Mouse (Mus musculus) embryonic facial prominence, embryonic 10.5 days (tissue): ENCODE data around the gene Rsl24d1. TPM values are rescaled to one million over a fixed set of nuclear protein-coding genes. Genes with fewer than 3 reads are reported as not detected.
A peak's percentile ranks its signal among the peaks of the same experiment; 100 is the strongest.
"Not testable (repeated sequence)": the region's sequence is repeated elsewhere in the genome, so short reads cannot be mapped to it uniquely, and the experiment has no call there.

Experiments
- DNase-seq: peaks from one replicate; pipeline ENCODE4 v3.0.0-alpha.2; 2017; ENCODE audit warnings: low spot score
- H3K27ac ChIP-seq: fragments of 300-500 bp; sonication (generic); replicated peaks from 2 replicates; pipeline ENCODE4 v1.5.1; 2016; ENCODE audit warnings: mild to moderate bottlenecking
- H3K27me3 ChIP-seq: fragments of 300-500 bp; sonication (generic); replicated peaks from 2 replicates; pipeline ENCODE4 v1.6.1; 2016; ENCODE audit warnings: low read depth, mild to moderate bottlenecking; ENCODE audit not compliant: poor library complexity, severe bottlenecking
- H3K36me3 ChIP-seq: fragments of 300-500 bp; sonication (generic); replicated peaks from 2 replicates; pipeline ENCODE4 v1.6.1; 2016; ENCODE audit warnings: mild to moderate bottlenecking, moderate library complexity
- H3K4me1 ChIP-seq: fragments of 300-500 bp; sonication (generic); 2 replicates; pipeline ENCODE4 v1.6.1; 2016
- H3K4me3 ChIP-seq: fragments of 300-500 bp; sonication (generic); 2 replicates; pipeline ENCODE4 v1.5.1; 2016; ENCODE audit warnings: mild to moderate bottlenecking, moderate library complexity
- H3K9me3 ChIP-seq: fragments of 300-500 bp; sonication (generic); 2 replicates; pipeline ENCODE4 v1.6.1; 2016; ENCODE audit warnings: mild to moderate bottlenecking
- WGBS: fragments of 180-500 bp; shearing (Covaris S2); methylation state at CpG from one replicate; pipeline ENCODE4 v1.1.7; 2016; 5-methylcytosine and 5-hydroxymethylcytosine counted together
- polyA plus RNA-seq: library from polyadenylated mRNA; unstranded; fragments of >200 nt; fragmentation: Nextera tagmentation; extraction: Ambion mirVana; gene quantifications from 2 replicates; pipeline ENCODE4 v1.2.1, GENCODE M21; 2016

Rsl24d1 gene
- polyA plus RNA-seq, 1 experiment from 2014 or later: 162 TPM

DNA sequence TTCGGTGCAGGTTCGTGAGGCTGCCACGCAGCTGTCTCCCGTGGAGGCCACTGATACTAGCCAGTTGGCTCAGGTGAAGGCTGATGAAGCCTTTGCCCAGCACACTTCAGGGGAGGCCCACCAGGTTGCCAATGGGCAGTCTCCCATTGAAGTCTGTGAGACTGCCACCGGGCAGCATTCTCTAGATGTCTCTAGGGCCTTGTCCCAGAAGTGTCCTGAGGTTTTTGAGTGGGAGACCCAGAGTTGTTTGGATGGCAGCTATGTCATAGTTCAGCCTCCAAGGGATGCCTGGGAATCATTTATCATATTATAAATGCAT is 9.4 kb upstream of the Rsl24d1 start:
- peak overlapping the region; percentile 83; the same call in 1 of the 2 replicates for H3K27ac ChIP-seq
- peaks cover 12% of the 10 kb centered on the region for H3K4me1 ChIP-seq
- WGBS: 50% methylated on average over 5 of the region's 5 CpGs
- H3K4me3 ChIP-seq: peak overlapping the region; percentile 64
- no peaks in the 10 kb centered on the region for H3K9me3 ChIP-seq
- peaks cover 57% of the 10 kb centered on the region for H3K27me3 ChIP-seq
- DNase-seq: no peak
- H3K36me3 ChIP-seq: no peaks in the 10 kb centered on the region

DNA sequence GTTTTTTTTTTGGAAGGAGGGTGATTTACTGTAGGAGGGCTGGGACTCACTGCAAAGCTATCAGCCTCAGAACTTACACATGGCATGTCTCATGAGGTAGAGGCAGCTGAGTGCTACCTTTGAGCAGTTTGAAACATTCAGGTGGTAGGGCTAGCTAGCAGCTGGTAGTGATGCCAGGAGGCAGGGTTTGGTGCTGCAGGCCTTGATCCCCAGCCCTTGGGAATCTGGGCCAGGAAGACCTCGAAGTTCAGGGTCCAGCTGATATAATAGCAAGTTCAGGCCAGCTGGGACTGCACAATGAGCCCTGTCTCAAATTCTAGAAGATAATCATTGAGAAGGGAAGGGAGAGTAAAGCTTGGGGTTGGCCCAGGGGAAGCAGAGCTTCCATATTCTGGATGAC is 8.1 kb upstream of the Rsl24d1 start:
- no peak overlapping the region for H3K27ac ChIP-seq
- no peaks in the 10 kb centered on the region for H3K9me3 ChIP-seq
- WGBS: 60% methylated on average over 1 of the region's 1 CpGs
- H3K36me3 ChIP-seq: no peaks in the 10 kb centered on the region
- no peak for DNase-seq
- no peak overlapping the region for H3K4me3 ChIP-seq
- peaks cover 12% of the 10 kb centered on the region for H3K4me1 ChIP-seq
- H3K27me3 ChIP-seq: peaks cover 57% of the 10 kb centered on the region

- H3K27me3 ChIP-seq: peaks cover 57% of the 10 kb centered on the region
- DNase-seq: no peak
- H3K4me3 ChIP-seq: no peak overlapping the region
- no peak overlapping the region for H3K27ac ChIP-seq
- H3K36me3 ChIP-seq: no peaks in the 10 kb centered on the region
- peaks cover 12% of the 10 kb centered on the region for H3K4me1 ChIP-seq
- no peaks in the 10 kb centered on the region for H3K9me3 ChIP-seq
These were observed 7.5 kb upstream of the Rsl24d1 start for GRCm38 (mm10) chr9:73105771-73106170.

DNA sequence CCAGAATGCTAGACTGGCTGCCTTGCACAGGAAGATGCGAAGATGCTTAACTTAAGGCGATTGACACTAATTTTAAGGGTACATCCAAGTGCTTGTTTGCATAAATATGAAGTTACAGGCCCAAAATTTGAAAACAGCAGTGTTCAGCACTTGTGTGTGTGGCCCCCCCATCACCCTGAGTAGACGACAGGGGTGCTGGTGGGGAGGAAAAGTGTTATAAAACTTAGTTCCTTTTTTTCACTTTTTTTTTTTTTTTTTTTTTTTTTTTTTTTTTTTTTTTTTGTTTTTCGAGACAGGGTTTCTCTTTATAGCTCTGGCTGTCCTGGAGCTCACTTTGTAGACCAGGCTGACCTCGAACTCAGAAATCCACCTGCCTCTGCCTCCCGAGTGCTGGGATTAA is 3.5 kb downstream of the Rsl24d1 start:
- H3K36me3 ChIP-seq: peaks cover 67% of the 10 kb centered on the region

DNA sequence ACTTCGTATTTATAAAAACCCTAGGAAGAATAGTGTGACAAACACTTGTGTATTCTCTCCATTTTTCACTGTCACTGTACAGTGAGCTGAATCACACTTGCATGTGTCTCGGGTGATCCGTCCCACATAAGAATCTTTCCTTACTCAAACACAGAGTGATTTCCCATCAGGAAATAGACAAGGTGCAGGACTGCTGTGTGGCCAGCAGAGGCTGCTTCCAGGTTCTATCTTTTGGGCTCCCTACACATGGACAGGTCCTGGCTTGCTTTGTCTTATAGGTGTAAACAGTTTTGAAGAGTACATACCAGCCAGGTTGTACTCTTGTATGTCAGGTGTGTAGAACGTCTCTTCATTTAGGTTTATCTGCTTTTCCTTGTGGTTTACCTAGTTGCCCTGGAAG is 4.8 kb downstream of the Rsl24d1 start:
- H3K4me1 ChIP-seq: peaks cover 7% of the 10 kb centered on the region
- WGBS: 88% methylated on average over 4 of the region's 4 CpGs

More for the DNA sequence above, 3.5 kb downstream of the Rsl24d1 start:
- not testable (repeated sequence) for H3K4me3 ChIP-seq, H3K9me3 ChIP-seq, H3K27me3 ChIP-seq, H3K27ac ChIP-seq, DNase-seq
- 89% methylated on average over 6 of the region's 6 CpGs for WGBS
- H3K4me1 ChIP-seq: peaks cover 11% of the 10 kb centered on the region

GRCm38 (mm10) chr9:73121735-73122134 is 8.5 kb downstream of the Rsl24d1 start:
- Histone ChIP-seq H3K27me3 (no peaks in the 10 kb centered on the region), H3K4me1 (no peaks in the 10 kb centered on the region), H3K4me3 (no peak overlapping the region), H3K27ac (no peak overlapping the region), H3K9me3 (no peaks in the 10 kb centered on the region), H3K36me3 (peaks cover 98% of the 10 kb centered on the region)
- DNase-seq: no peak
- 78% methylated on average over 8 of the region's 8 CpGs for WGBS

More for the DNA sequence above, 4.8 kb downstream of the Rsl24d1 start:
- Histone ChIP-seq H3K27me3 (no peaks in the 10 kb centered on the region), H3K36me3 (peaks cover 80% of the 10 kb centered on the region), H3K27ac (no peak overlapping the region), H3K4me3 (no peak overlapping the region), H3K9me3 (no peaks in the 10 kb centered on the region)
- no peak for DNase-seq

DNA sequence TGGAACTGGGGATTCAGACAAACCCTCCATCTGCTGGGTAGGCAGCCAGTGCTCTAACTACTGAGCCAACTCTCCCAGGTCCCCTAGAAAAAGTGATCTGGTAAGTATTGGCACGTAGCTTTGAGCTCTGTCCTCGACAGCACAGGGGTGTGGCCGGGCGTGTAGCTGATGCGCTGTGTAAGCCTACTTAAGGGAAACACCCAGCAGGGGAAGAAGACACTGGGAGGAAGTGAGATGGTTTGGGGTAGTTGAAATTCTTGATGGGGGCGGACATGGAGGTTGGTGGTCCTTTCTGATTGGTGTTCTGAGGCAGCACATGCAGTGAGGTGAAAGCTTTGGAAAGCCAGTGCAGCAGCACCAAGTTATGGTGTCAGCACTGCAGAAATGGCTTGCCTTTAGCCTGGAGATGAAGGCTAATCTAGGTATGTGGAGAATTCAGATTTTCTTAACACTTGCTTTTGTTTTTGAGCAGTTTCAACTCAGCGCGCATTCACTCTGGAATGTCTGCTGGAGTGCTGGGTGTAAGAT is 11.9 kb downstream of the Rsl24d1 start:
- H3K36me3 ChIP-seq: peaks cover 100% of the 10 kb centered on the region
- H3K27ac ChIP-seq: no peak overlapping the region
- H3K4me1 ChIP-seq: no peaks in the 10 kb centered on the region

DNA sequence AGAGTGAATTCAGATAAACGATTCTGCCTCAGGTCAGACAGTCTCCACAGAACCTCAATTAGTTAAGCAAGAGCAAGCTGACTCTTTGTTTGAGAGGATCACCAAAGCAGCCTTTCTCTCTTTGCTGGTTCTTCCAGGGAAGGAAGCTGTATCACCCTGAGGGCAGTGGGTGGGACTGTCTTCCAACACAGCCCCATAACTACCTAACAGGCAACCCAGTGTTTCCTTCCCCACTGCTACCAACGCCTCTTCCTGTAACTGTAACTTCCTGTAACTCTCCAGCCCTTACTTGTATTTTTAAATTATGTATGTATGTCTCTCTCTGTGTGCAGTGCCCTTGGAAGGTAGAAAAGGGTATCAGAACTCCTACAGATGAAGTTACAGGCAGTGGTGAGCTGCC is 14.2 kb downstream of the Rsl24d1 start:
- peaks cover 82% of the 10 kb centered on the region for H3K36me3 ChIP-seq
- DNase-seq: no peak

More for the DNA sequence above, 11.9 kb downstream of the Rsl24d1 start:
- WGBS: 91% methylated on average over 8 of the region's 8 CpGs
- Histone ChIP-seq H3K4me3 (no peak overlapping the region), H3K27me3 (no peaks in the 10 kb centered on the region), H3K9me3 (no peaks in the 10 kb centered on the region)
- no peak for DNase-seq

DNA sequence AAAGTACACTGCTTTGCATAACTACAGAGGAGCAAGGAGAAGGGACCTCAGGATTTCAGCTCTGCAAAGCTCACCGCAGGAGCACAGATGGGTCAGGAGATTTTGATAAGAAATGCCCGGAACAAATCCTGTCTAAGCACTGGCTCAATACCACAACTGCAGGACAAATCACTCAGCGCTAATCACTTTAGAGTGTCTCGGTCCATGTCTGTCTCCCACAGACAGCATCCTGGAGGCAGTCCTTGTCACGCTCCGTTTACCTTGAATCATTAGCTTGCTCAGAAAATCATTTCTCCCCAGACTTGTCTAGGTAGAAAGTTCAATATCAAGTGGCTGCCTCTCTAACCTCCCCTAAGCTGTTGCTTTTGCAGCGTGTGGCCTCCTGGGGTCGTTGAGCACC is 16.6 kb downstream of the Rsl24d1 start:
- Histone ChIP-seq H3K9me3 (no peaks in the 10 kb centered on the region), H3K4me1 (no peaks in the 10 kb centered on the region), H3K27ac (no peak overlapping the region), H3K36me3 (peaks cover 58% of the 10 kb centered on the region), H3K4me3 (no peak overlapping the region), H3K27me3 (no peaks in the 10 kb centered on the region)
- 85% methylated on average over 8 of the region's 8 CpGs for WGBS
- DNase-seq: no peak

More for the DNA sequence above, 14.2 kb downstream of the Rsl24d1 start:
- H3K27ac ChIP-seq: no peak overlapping the region
- no peak overlapping the region for H3K4me3 ChIP-seq
- H3K9me3 ChIP-seq: no peaks in the 10 kb centered on the region
- H3K27me3 ChIP-seq: no peaks in the 10 kb centered on the region
- H3K4me1 ChIP-seq: no peaks in the 10 kb centered on the region
- 63% methylated on average over 2 of the region's 2 CpGs for whole genome bisulfite sequencing

GRCm38 (mm10) chr9:73130529-73130928 is 17.3 kb downstream of the Rsl24d1 start:
- DNase-seq: no peak
- H3K9me3 ChIP-seq: no peaks in the 10 kb centered on the region

GRCm38 (mm10) chr9:73137341-73137886 is 24.2 kb downstream of the Rsl24d1 start:
- H3K9me3 ChIP-seq: no peaks in the 10 kb centered on the region
- 73% methylated on average over 11 of the region's 11 CpGs for WGBS
- H3K27me3 ChIP-seq: no peaks in the 10 kb centered on the region
- no peaks in the 10 kb centered on the region; the same call in 1 of the 2 replicates for H3K36me3 ChIP-seq
- H3K4me1 ChIP-seq: no peaks in the 10 kb centered on the region; the same call in 1 of the 2 replicates
- H3K27ac ChIP-seq: no peak overlapping the region; the same call in 1 of the 2 replicates
- H3K4me3 ChIP-seq: no peak overlapping the region
- DNase-seq: peak; percentile 38

More at GRCm38 (mm10) chr9:73130529-73130928, 17.3 kb downstream of the Rsl24d1 start:
- Histone ChIP-seq H3K27me3 (no peaks in the 10 kb centered on the region), H3K27ac (no peak overlapping the region), H3K36me3 (peaks cover 51% of the 10 kb centered on the region), H3K4me1 (no peaks in the 10 kb centered on the region), H3K4me3 (no peak overlapping the region)
- WGBS: 92% methylated on average over 4 of the region's 4 CpGs

- no peaks in the 10 kb centered on the region for H3K27me3 ChIP-seq
- H3K4me3 ChIP-seq: no peak overlapping the region
- H3K9me3 ChIP-seq: no peaks in the 10 kb centered on the region
- H3K27ac ChIP-seq: no peak overlapping the region
- 63% methylated on average over 9 of the region's 9 CpGs for WGBS
- H3K4me1 ChIP-seq: no peaks in the 10 kb centered on the region
- no peaks in the 10 kb centered on the region for H3K36me3 ChIP-seq
- no peak for DNase-seq
These were observed 41.1 kb downstream of the Rsl24d1 start for GRCm38 (mm10) chr9:73154347-73154746.

DNA sequence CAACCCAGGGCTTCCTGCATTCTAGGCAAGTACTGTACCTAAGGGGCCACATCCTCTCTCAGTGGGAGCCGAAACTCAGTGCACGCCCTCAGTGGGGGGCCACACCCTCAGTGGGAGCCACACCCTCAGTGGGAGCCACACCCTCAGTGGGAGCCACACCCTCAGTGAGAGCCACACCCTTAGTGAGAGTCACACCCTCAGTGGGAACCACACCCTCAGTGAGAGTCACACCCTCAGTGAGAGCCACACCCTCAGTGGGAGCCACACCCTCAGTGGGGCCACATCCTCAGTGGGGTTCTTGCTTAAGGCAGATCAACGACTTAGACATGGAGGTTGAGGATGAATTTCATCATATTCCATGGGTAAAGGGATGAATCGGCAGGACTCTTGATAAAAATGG is 44.7 kb downstream of the Rsl24d1 start:
- H3K4me1 ChIP-seq: no peaks in the 10 kb centered on the region
- no peaks in the 10 kb centered on the region for H3K27me3 ChIP-seq
- 85% methylated on average over 4 of the region's 4 CpGs for WGBS
- H3K9me3 ChIP-seq: no peaks in the 10 kb centered on the region
- no peak for DNase-seq
- no peak overlapping the region for H3K4me3 ChIP-seq
- H3K27ac ChIP-seq: no peak overlapping the region
- H3K36me3 ChIP-seq: no peaks in the 10 kb centered on the region
